Mouse (Mus musculus) splenic B cell, adult 2 months (primary cell): ENCODE results near the gene Ecm2.

ENCODE experiments used
- DNase-seq: peaks from one replicate; pipeline ENCODE4 v3.0.0-alpha.2; 2011; ENCODE audit warnings: low read depth, low spot score
- H3K27me3 ChIP-seq: 2 replicates; pipeline ENCODE4 v1.6.1; 2012; ENCODE audit warnings: mild to moderate bottlenecking, low read length, moderate library complexity, mixed read lengths; ENCODE audit not compliant: control insufficient read depth, poor library complexity, insufficient read depth, severe bottlenecking
- H3K36me3 ChIP-seq: 2 replicates; pipeline ENCODE4 v1.6.1; 2012; ENCODE audit warnings: mild to moderate bottlenecking, low read length, moderate library complexity, mixed read lengths; ENCODE audit not compliant: control insufficient read depth, poor library complexity, insufficient read depth, severe bottlenecking

Gene Ecm2

GRCm38 (mm10) chr13:49546517-49546916 is 41.9 kb downstream of the Ecm2 start:
- H3K27me3 ChIP-seq = no peaks in the 10 kb centered on the region
- no peaks in the 10 kb centered on the region for H3K36me3 ChIP-seq
- no peak for DNase-seq

- DNase-seq = no peak
- H3K27me3 ChIP-seq = no peaks in the 10 kb centered on the region
- H3K36me3 ChIP-seq = no peaks in the 10 kb centered on the region
Measured at GRCm38 (mm10) chr13:49547563-49548150, 43.0 kb downstream of the Ecm2 start.

GRCm38 (mm10) chr13:49549616-49550015 is 45.0 kb downstream of the Ecm2 start:
- Histone ChIP-seq H3K36me3 (no peaks in the 10 kb centered on the region), H3K27me3 (no peaks in the 10 kb centered on the region)
- no peak for DNase-seq

- no peaks in the 10 kb centered on the region for H3K36me3 ChIP-seq
- no peak for DNase-seq
- H3K27me3 ChIP-seq = no peaks in the 10 kb centered on the region
Measured at GRCm38 (mm10) chr13:49554519-49554918, 49.9 kb downstream of the Ecm2 start.

- Histone ChIP-seq H3K36me3 (no peaks in the 10 kb centered on the region), H3K27me3 (no peaks in the 10 kb centered on the region)
- no peak for DNase-seq
Measured at GRCm38 (mm10) chr13:49556203-49556602, 51.6 kb downstream of the Ecm2 start.

GRCm38 (mm10) chr13:49556924-49557323 is 52.3 kb downstream of the Ecm2 start:
- DNase-seq = no peak
- no peaks in the 10 kb centered on the region for H3K27me3 ChIP-seq

GRCm38 (mm10) chr13:49559185-49559584 is 54.6 kb downstream of the Ecm2 start:
- H3K36me3 ChIP-seq = no peaks in the 10 kb centered on the region
- peak; percentile 2 for DNase-seq
- no peaks in the 10 kb centered on the region for H3K27me3 ChIP-seq

More at GRCm38 (mm10) chr13:49556924-49557323, 52.3 kb downstream of the Ecm2 start:
- no peaks in the 10 kb centered on the region for H3K36me3 ChIP-seq

GRCm38 (mm10) chr13:49560886-49561285 is 56.3 kb downstream of the Ecm2 start:
- H3K27me3 ChIP-seq = no peaks in the 10 kb centered on the region
- H3K36me3 ChIP-seq = no peaks in the 10 kb centered on the region
- DNase-seq = no peak

GRCm38 (mm10) chr13:49564347-49564746 is 59.7 kb downstream of the Ecm2 start:
- DNase-seq = no peak

GRCm38 (mm10) chr13:49570371-49570770 is 65.8 kb downstream of the Ecm2 start:
- H3K36me3 ChIP-seq = no peaks in the 10 kb centered on the region
- no peaks in the 10 kb centered on the region for H3K27me3 ChIP-seq
- no peak for DNase-seq

More at GRCm38 (mm10) chr13:49564347-49564746, 59.7 kb downstream of the Ecm2 start:
- Histone ChIP-seq H3K27me3 (no peaks in the 10 kb centered on the region), H3K36me3 (no peaks in the 10 kb centered on the region)

- H3K27me3 ChIP-seq = no peaks in the 10 kb centered on the region
- no peaks in the 10 kb centered on the region for H3K36me3 ChIP-seq
- DNase-seq = no peak
Measured at GRCm38 (mm10) chr13:49571418-49571817, 66.8 kb downstream of the Ecm2 start.

- no peaks in the 10 kb centered on the region for H3K36me3 ChIP-seq
- no peak for DNase-seq
Measured at GRCm38 (mm10) chr13:49581541-49582530, 77.2 kb downstream of the Ecm2 start, which contains the start of gene Omd. Omd (plus strand) TSS chr13:49582462.

More at GRCm38 (mm10) chr13:49581541-49582530, 77.2 kb downstream of the Ecm2 start, which contains the start of gene Omd:
- H3K27me3 ChIP-seq = no peaks in the 10 kb centered on the region
